Mouse (Mus musculus): ENCODE data around the gene Efcab9. TPM values are rescaled to one million over a fixed set of nuclear protein-coding genes. Genes with fewer than 3 reads are reported as not detected.

Gene Efcab9
- polyA plus RNA-seq, 1 experiment from 2014 or later, result 0.42 TPM

DNA sequence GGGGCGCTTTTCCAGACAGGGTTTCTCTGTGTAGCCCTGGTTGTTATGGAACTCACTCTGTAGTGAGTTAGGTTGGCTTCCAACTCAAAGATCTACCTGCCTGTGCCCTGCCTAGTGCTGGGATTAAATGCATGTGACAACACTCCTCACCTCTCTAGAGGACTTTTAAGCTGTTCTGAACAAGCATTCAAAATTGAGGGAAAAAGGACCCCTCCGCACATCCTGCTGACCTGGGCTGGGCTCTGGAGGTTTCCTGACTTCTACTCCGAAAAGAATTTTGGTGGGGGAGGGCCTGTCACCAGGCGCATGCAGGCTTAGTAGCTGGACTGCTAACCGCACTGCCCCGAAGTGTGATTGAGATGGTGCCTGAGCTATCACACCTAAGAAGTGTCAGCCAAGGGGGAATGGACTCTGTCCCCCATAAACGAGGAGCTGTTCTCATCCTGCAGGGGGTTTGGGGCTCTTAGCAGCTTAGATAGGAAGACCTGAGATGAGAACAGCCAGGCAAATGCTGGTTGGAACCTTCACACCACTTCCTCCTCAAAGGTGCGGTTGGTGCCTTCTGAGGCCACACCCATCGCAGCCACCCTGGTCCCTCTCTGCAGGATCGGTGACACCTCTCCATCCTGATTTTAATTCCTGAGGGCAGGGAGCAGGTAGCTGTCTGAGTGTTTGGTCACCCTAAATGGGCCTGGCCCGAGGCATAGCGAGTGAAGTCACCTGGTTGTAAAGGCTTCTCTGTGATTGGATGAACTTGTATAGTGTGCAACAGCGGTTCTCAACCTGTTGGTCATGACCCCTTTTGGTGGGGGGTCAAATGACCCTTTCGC is 21.6 kb upstream of the Efcab9 start:
- H3K9me3 ChIP-seq (replicated peaks), result no peaks in the 10 kb centered on the region
- H3K4me2 ChIP-seq, result no peak overlapping the region
- H3K4me3 ChIP-seq (replicated peaks), result no peak overlapping the region
- peaks cover 48% of the 10 kb centered on the region for H3K4me1 ChIP-seq
- H3K9ac ChIP-seq, result no peak overlapping the region
- no peak for ATAC-seq (replicated peaks; ENCODE audit: low FRiP score)
- H3K27ac ChIP-seq, result peak overlapping the region; percentile 49
- WGBS, result 54% methylated on average over 14 of the region's 14 CpGs
- H3K36me3 ChIP-seq, result no peaks in the 10 kb centered on the region
- no peaks in the 10 kb centered on the region for H3K27me3 ChIP-seq

DNA sequence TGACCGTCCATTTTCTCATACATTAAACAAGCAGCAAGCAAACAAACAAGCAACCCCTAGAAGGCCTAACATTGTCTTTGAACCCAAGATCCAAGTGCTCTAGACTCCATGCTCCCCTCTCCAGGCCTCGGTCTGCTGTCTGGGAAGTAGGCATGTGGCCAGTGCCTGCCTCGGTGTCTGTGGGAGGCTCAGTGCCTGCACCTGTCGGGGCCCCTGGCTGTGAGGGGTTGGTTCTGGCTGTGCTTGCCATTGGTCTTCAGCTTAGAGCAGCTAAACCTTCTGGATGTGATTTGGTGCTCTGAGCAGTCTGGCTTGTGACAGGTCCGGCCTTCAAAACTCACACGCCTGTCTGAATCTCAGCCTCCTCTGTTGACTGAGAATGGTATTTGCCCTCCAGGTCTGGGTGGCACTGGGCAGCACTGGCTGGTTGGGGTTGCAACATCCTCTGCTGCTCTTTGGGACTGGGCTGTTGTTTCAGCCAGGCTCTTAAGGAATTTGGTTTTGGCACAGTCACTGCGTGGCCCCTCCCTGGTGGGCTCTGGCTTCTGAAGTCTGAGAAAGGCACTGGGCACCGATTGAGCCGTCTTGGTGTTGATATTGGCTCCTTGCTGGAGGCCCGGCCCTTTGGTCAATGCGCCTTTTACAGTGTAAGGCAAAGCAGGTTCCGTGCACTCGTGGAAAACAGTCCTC is 20.7 kb upstream of the Efcab9 start:
- Histone ChIP-seq H3K27me3 (no peaks in the 10 kb centered on the region), H3K27ac (peak overlapping the region; percentile 49), H3K4me3 (replicated peaks) (no peak overlapping the region), H3K9me3 (replicated peaks) (no peaks in the 10 kb centered on the region), H3K4me1 (peaks cover 49% of the 10 kb centered on the region), H3K9ac (no peak overlapping the region), H3K36me3 (no peaks in the 10 kb centered on the region), H3K4me2 (no peak overlapping the region)
- no peak for ATAC-seq (replicated peaks; ENCODE audit: low FRiP score)
- WGBS, result 55% methylated on average over 13 of the region's 13 CpGs

GRCm38 (mm10) chr11:32551579-32552297 is 19.9 kb upstream of the Efcab9 start:
- H3K4me2 ChIP-seq, result no peak overlapping the region
- ATAC-seq (replicated peaks; ENCODE audit: low FRiP score), result no peak
- H3K27me3 ChIP-seq, result no peaks in the 10 kb centered on the region
- 71% methylated on average over 12 of the region's 12 CpGs for WGBS
- peaks cover 49% of the 10 kb centered on the region for H3K4me1 ChIP-seq
- no peaks in the 10 kb centered on the region for H3K9me3 ChIP-seq (replicated peaks)
- H3K27ac ChIP-seq, result no peak overlapping the region
- H3K9ac ChIP-seq, result no peak overlapping the region
- H3K36me3 ChIP-seq, result no peaks in the 10 kb centered on the region
- no peak overlapping the region for H3K4me3 ChIP-seq (replicated peaks)

DNA sequence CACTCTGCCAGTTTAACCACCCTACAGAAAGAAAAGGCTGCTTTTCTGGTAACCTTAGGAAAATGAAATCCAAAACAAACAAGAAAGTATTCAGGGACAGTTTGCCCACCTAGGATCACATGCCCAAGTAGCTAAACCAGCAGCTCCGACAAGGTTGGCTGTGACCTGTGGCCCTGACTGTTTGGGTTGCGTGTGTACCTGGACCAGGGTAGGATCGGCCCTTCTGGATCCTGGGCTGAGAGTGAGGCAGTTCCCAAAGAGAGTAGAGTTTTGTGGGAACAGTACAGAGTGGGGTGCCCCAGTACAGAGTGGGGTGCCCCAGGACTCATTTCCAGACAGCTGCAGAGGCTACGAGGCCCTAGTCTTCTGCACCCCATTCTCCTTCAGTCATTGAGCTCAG is 19.2 kb upstream of the Efcab9 start:
- peaks cover 49% of the 10 kb centered on the region for H3K4me1 ChIP-seq
- ATAC-seq (replicated peaks; ENCODE audit: low FRiP score), result no peak
- no peaks in the 10 kb centered on the region for H3K36me3 ChIP-seq
- H3K27ac ChIP-seq, result no peak overlapping the region
- WGBS, result 89% methylated on average over 4 of the region's 4 CpGs
- no peaks in the 10 kb centered on the region for H3K9me3 ChIP-seq (replicated peaks)
- no peak overlapping the region for H3K4me2 ChIP-seq
- no peaks in the 10 kb centered on the region for H3K27me3 ChIP-seq
- H3K9ac ChIP-seq, result no peak overlapping the region
- H3K4me3 ChIP-seq (replicated peaks), result no peak overlapping the region

DNA sequence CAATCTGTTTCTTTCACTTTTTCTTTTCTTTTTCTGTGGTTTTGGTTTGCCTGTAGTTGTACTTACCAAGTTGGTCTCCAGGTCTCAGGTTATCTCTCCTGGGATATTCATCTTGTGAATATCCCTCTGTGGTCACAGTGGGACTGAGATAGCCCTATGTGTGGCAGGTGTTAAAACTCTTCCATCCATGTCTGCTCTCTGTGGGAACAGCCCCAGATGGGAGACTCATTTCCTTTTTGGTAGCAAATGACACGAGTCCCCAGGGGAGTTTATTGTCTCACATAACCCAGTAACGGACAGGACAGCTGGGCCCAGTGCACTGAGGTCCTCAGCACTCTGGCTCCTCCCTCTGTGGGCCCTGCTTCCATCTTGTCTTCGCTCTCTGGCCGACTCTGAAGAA is 18.2 kb upstream of the Efcab9 start:
- Histone ChIP-seq H3K36me3 (no peaks in the 10 kb centered on the region), H3K27ac (no peak overlapping the region), H3K9ac (no peak overlapping the region), H3K27me3 (no peaks in the 10 kb centered on the region), H3K4me3 (replicated peaks) (no peak overlapping the region), H3K4me2 (no peak overlapping the region), H3K4me1 (peaks cover 55% of the 10 kb centered on the region), H3K9me3 (replicated peaks) (no peaks in the 10 kb centered on the region)
- ATAC-seq (replicated peaks; ENCODE audit: low FRiP score), result no peak
- WGBS, result 46% methylated on average over 4 of the region's 4 CpGs

DNA sequence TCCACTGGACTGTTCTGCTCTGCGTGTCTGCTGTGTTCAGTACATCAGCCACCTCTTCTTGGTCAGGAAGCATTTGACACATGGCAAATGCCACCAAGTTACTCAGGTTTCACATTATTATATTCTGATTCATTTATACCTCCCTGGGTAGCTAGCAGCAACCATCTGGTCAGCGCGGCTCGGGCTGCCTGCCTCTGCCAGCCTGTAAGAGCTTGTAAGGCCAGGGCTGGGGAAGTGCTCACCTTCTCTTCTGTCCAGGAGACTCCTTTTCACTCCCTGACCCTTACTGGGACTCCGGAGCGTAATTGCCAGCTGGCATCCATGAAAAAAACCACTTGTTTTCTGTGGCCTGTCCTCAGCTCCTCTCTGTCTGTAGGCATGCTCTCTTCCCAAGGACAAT is 17.4 kb upstream of the Efcab9 start:
- WGBS, result 53% methylated on average over 6 of the region's 6 CpGs
- no peak for ATAC-seq (replicated peaks; ENCODE audit: low FRiP score)
- Histone ChIP-seq H3K36me3 (no peaks in the 10 kb centered on the region), H3K9me3 (replicated peaks) (no peaks in the 10 kb centered on the region), H3K4me3 (replicated peaks) (no peak overlapping the region), H3K4me1 (peaks cover 55% of the 10 kb centered on the region), H3K4me2 (no peak overlapping the region), H3K27me3 (no peaks in the 10 kb centered on the region), H3K9ac (no peak overlapping the region), H3K27ac (no peak overlapping the region)

GRCm38 (mm10) chr11:32548240-32548639 is 16.4 kb upstream of the Efcab9 start:
- H3K36me3 ChIP-seq, result no peaks in the 10 kb centered on the region
- H3K4me1 ChIP-seq, result peaks cover 47% of the 10 kb centered on the region
- H3K27me3 ChIP-seq, result no peaks in the 10 kb centered on the region
- no peaks in the 10 kb centered on the region for H3K9me3 ChIP-seq (replicated peaks)
- no peak overlapping the region for H3K27ac ChIP-seq
- no peak overlapping the region for H3K4me3 ChIP-seq (replicated peaks)
- ATAC-seq (replicated peaks; ENCODE audit: low FRiP score), result no peak
- H3K4me2 ChIP-seq, result no peak overlapping the region
- no peak overlapping the region for H3K9ac ChIP-seq
- 84% methylated on average over 4 of the region's 4 CpGs for WGBS

- Histone ChIP-seq H3K4me3 (replicated peaks) (no peak overlapping the region), H3K9me3 (replicated peaks) (no peaks in the 10 kb centered on the region), H3K36me3 (no peaks in the 10 kb centered on the region), H3K9ac (no peak overlapping the region), H3K4me1 (peaks cover 47% of the 10 kb centered on the region), H3K27ac (no peak overlapping the region), H3K4me2 (no peak overlapping the region), H3K27me3 (no peaks in the 10 kb centered on the region)
- 70% methylated on average over 10 of the region's 10 CpGs for WGBS
- ATAC-seq (replicated peaks; ENCODE audit: low FRiP score), result no peak
Measured at GRCm38 (mm10) chr11:32547391-32547947, 15.6 kb upstream of the Efcab9 start.

GRCm38 (mm10) chr11:32546483-32546882 is 14.6 kb upstream of the Efcab9 start:
- no peak for ATAC-seq (replicated peaks; ENCODE audit: low FRiP score)
- Histone ChIP-seq H3K4me1 (peaks cover 39% of the 10 kb centered on the region), H3K36me3 (no peaks in the 10 kb centered on the region), H3K27ac (no peak overlapping the region), H3K9me3 (replicated peaks) (no peaks in the 10 kb centered on the region), H3K4me2 (no peak overlapping the region), H3K4me3 (replicated peaks) (no peak overlapping the region), H3K9ac (no peak overlapping the region), H3K27me3 (no peaks in the 10 kb centered on the region)
- WGBS, result 82% methylated on average over 5 of the region's 5 CpGs

- Histone ChIP-seq H3K9ac (no peak overlapping the region), H3K27me3 (no peaks in the 10 kb centered on the region), H3K9me3 (replicated peaks) (no peaks in the 10 kb centered on the region), H3K36me3 (no peaks in the 10 kb centered on the region), H3K4me2 (no peak overlapping the region), H3K4me3 (replicated peaks) (no peak overlapping the region), H3K4me1 (peaks cover 30% of the 10 kb centered on the region), H3K27ac (no peak overlapping the region)
- ATAC-seq (replicated peaks; ENCODE audit: low FRiP score), result no peak
- 49% methylated on average over 12 of the region's 12 CpGs for WGBS
Measured at GRCm38 (mm10) chr11:32545605-32546004, 13.7 kb upstream of the Efcab9 start.

DNA sequence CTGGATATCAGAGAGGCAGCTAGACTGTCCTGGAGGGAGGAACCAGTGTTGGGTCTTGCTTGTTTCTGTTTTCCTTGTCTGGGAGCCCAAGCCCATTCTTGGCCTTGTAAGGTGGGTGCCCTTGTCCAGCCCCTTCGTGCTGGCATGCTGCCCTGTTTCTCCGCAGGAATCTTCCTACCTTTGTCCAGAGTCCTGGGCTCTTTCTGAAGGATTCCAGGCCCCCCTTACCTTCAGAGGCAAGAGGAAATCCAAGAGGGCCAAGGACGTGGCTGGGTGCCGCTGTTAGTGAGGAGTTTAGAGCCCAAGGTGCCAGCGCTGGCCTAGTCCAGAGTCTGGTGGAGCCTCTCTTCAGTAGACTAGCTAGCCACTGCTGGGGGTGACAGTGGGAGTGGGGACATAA is 12.6 kb upstream of the Efcab9 start:
- no peak for ATAC-seq (replicated peaks; ENCODE audit: low FRiP score)
- Histone ChIP-seq H3K4me3 (replicated peaks) (no peak overlapping the region), H3K36me3 (no peaks in the 10 kb centered on the region), H3K27me3 (no peaks in the 10 kb centered on the region), H3K4me1 (peaks cover 35% of the 10 kb centered on the region), H3K27ac (no peak overlapping the region), H3K9ac (no peak overlapping the region), H3K9me3 (replicated peaks) (no peaks in the 10 kb centered on the region), H3K4me2 (no peak overlapping the region)
- WGBS, result 90% methylated on average over 5 of the region's 5 CpGs

DNA sequence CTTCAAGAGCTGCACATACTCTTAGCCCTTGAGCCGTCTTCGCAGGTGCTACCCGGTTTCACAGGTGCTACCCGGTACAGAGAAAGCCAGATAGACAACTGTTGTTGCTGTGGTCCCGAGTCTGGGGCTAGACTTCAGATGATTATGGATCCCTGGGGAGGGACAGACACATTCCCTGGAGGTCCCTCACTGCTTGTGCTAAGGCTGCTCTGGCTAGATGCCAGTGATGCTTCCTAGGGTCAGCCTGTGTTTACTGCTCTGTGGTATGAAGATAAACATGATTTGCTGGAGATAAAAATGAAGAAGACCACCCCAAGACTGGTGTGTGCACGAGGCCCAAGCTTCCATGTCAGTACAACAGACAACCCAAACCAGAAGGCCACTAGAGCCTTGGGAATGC is 12.2 kb upstream of the Efcab9 start:
- H3K9me3 ChIP-seq (replicated peaks), result no peaks in the 10 kb centered on the region
- no peak overlapping the region for H3K4me2 ChIP-seq
- H3K27ac ChIP-seq, result no peak overlapping the region
- 81% methylated on average over 6 of the region's 6 CpGs for WGBS
- H3K4me3 ChIP-seq (replicated peaks), result no peak overlapping the region
- no peaks in the 10 kb centered on the region for H3K27me3 ChIP-seq
- peaks cover 35% of the 10 kb centered on the region for H3K4me1 ChIP-seq
- no peak for ATAC-seq (replicated peaks; ENCODE audit: low FRiP score)
- H3K9ac ChIP-seq, result no peak overlapping the region
- H3K36me3 ChIP-seq, result no peaks in the 10 kb centered on the region
